Mouse (Mus musculus): Measurements from ENCODE around the gene Hook2. TPM values are rescaled to one million over a fixed set of nuclear protein-coding genes. Genes with fewer than 3 reads are reported as not detected.

Hook2 gene
- polyA plus RNA-seq, 1 experiment: 3.6 TPM

DNA sequence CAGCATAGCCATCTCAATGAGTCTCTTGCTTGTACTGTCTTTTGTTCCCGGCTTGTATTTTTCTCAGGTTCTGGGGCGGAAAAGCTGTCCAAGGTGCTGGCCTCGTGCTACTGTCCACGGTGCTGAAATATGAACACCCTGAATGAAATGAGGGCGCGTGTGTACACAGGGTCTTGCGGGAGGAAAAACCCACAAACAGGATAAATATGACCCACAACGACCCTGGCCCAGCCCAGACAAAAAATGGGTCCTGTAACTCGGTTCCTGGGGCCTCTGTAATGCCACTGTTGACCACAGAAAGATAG, 43.2 kb upstream of the Hook2 start:
- Histone ChIP-seq H3K36me3 (ENCODE audit: control insufficient read depth, insufficient read depth, low read length) (no peaks in the 10 kb centered on the region), H3K4me3 (ENCODE audit: extremely low read depth, insufficient read depth, insufficient read length) (no peak overlapping the region), H3K27me3 (ENCODE audit: control insufficient read depth, insufficient read depth, low read length) (peaks cover 26% of the 10 kb centered on the region), H3K27ac (ENCODE audit: insufficient read depth, low read length) (no peak overlapping the region), H3K4me1 (ENCODE audit: control insufficient read depth, insufficient read depth, insufficient read length) (peaks cover 4% of the 10 kb centered on the region)
- WGBS: 11% methylated on average over 9 of the region's 9 CpGs
- no peak for DNase-seq (ENCODE audit: low read depth in 1 of 2, low spot score in 2 of 2)
- TF ChIP-seq CTCF (IDR thresholded peaks at IDR 0.05; ENCODE audit: extremely low read depth, insufficient read depth, insufficient read length, insufficient replicate concordance): no peak
- no peak for TF ChIP-seq POLR2A (IDR thresholded peaks at IDR 0.05; ENCODE audit: low read depth, low read length)

DNA sequence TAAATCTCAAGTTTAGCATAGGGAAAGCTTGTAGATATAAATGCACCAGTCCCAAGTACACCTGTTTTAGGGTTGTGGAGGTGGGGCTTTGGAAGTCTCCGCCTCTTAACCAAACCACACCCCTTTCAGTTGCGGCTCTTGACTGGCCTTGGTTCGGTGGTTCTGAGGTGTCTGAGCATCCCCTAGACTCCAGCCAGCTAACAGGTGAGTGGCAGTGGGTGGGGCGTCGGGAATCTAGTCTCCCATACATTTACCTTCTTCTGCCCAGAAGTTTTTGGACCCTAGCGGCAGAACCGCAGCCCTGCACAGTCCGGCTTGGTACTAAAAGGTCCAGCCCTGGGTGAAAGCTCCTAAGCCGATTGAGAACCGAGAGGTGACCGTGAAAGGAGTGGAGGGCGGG, 40.6 kb upstream of the Hook2 start:
- H3K27ac ChIP-seq (ENCODE audit: insufficient read depth, low read length): no peak overlapping the region
- WGBS: 26% methylated on average over 12 of the region's 12 CpGs
- TF ChIP-seq POLR2A (IDR thresholded peaks at IDR 0.05; ENCODE audit: low read depth, low read length) (no peak), CTCF (IDR thresholded peaks at IDR 0.05; ENCODE audit: extremely low read depth, insufficient read depth, insufficient read length, insufficient replicate concordance) (no peak)
- H3K4me3 ChIP-seq (ENCODE audit: extremely low read depth, insufficient read depth, insufficient read length): no peak overlapping the region
- H3K36me3 ChIP-seq (ENCODE audit: control insufficient read depth, insufficient read depth, low read length): no peaks in the 10 kb centered on the region
- no peak for DNase-seq (ENCODE audit: low read depth in 1 of 2, low spot score in 2 of 2)
- peaks cover 30% of the 10 kb centered on the region for H3K27me3 ChIP-seq (ENCODE audit: control insufficient read depth, insufficient read depth, low read length)
- H3K4me1 ChIP-seq (ENCODE audit: control insufficient read depth, insufficient read depth, insufficient read length): peaks cover 8% of the 10 kb centered on the region

DNA sequence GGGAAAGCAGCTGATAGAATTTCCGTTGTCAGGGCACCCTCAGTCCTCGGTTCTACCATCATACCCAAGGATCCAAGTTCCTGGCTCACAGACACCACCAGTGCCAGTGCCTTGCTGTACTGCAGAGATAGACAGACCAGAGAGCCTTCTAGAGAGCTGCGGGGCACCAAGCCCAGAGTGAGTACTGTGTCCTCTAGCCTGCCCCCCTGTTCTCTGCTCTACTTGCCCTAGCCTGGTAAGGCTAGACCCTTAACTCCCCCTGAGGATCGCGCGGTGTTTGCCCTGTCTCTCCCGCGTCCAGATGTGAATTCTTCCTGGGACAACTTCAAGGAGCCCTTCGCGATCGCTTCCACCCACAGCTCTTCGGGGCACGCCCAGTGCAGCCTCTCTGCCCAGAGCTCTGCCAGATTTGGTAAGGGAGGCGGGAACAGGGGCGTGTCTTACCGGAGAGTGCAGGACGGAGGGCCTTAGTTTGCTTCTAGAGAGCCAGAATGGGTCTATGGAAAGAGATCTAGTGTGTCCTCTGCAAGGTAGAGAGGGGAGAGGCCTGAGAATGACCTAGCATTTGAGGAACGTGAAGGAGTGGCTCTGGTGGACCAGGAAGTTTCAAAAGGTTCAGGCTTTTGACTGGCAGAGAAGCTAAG, 37.7 kb upstream of the Hook2 start:
- Histone ChIP-seq H3K4me1 (ENCODE audit: control insufficient read depth, insufficient read depth, insufficient read length) (peaks cover 4% of the 10 kb centered on the region), H3K36me3 (ENCODE audit: control insufficient read depth, insufficient read depth, low read length) (no peaks in the 10 kb centered on the region), H3K27me3 (ENCODE audit: control insufficient read depth, insufficient read depth, low read length) (peaks cover 8% of the 10 kb centered on the region), H3K27ac (ENCODE audit: insufficient read depth, low read length) (no peak overlapping the region), H3K4me3 (ENCODE audit: extremely low read depth, insufficient read depth, insufficient read length) (no peak overlapping the region)
- no peak for DNase-seq (ENCODE audit: low read depth in 1 of 2, low spot score in 2 of 2)
- WGBS: 8% methylated on average over 18 of the region's 18 CpGs
- TF ChIP-seq CTCF (IDR thresholded peaks at IDR 0.05; ENCODE audit: extremely low read depth, insufficient read depth, insufficient read length, insufficient replicate concordance) (no peak), POLR2A (IDR thresholded peaks at IDR 0.05; ENCODE audit: low read depth, low read length) (no peak)

DNA sequence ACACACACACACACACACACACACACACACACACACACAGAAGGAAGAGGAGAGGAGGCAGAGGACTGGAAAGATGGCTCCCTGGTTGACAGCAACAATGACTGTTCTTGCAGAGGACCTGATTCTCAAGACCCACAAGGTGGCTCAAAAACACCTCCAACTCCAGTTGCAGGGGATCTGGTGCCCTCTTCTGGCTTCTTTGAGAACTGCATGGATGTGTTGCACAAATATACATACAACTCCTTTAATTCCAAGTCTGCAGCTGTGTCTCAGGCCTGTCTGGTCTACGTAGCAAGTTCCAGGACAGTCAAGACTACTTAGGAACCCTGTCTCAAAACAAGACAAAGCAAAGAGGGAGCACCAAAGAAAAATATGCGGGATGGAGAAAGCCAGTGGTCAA, 33.6 kb upstream of the Hook2 start:
- H3K4me1 ChIP-seq (ENCODE audit: control insufficient read depth, insufficient read depth, insufficient read length): peaks cover 4% of the 10 kb centered on the region
- TF ChIP-seq POLR2A (IDR thresholded peaks at IDR 0.05; ENCODE audit: low read depth, low read length) (no peak), CTCF (IDR thresholded peaks at IDR 0.05; ENCODE audit: extremely low read depth, insufficient read depth, insufficient read length, insufficient replicate concordance) (peak; percentile 69; the same call in 1 of the 2 replicates)
- DNase-seq (ENCODE audit: low read depth in 1 of 2, low spot score in 2 of 2): peak; percentile 51 to 60
- H3K27me3 ChIP-seq (ENCODE audit: control insufficient read depth, insufficient read depth, low read length): peaks cover 4% of the 10 kb centered on the region; the same call in 1 of the 2 replicates
- WGBS: 58% methylated on average over 2 of the region's 2 CpGs
- no peak overlapping the region for H3K27ac ChIP-seq (ENCODE audit: insufficient read depth, low read length)
- H3K36me3 ChIP-seq (ENCODE audit: control insufficient read depth, insufficient read depth, low read length): peaks cover 2% of the 10 kb centered on the region; the same call in 1 of the 2 replicates
- H3K4me3 ChIP-seq (ENCODE audit: extremely low read depth, insufficient read depth, insufficient read length): no peak overlapping the region

DNA sequence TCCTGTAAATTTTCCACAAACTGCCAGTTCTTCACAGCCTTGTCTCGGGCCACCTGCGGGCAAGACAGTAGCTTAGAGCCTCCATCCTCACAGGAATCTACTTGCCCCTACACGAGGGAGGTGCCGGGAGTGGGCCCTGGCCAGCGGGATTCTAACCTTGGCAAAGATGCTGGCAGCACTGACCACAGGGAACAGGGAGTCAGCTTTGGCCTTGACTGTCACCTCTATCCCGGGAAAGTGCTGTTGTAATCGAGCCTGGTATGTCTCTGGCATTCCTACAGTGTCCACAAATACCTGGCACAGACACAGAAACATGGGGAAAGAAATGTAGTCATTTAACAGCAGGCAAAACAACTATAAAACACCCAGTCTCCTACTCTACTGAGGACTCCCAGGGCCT, 30.6 kb upstream of the Hook2 start:
- no peak for DNase-seq (ENCODE audit: low read depth in 1 of 2, low spot score in 2 of 2)
- H3K27ac ChIP-seq (ENCODE audit: insufficient read depth, low read length): no peak overlapping the region
- no peak for TF ChIP-seq CTCF (IDR thresholded peaks at IDR 0.05; ENCODE audit: extremely low read depth, insufficient read depth, insufficient read length, insufficient replicate concordance)
- no peak for TF ChIP-seq POLR2A (IDR thresholded peaks at IDR 0.05; ENCODE audit: low read depth, low read length)
- no peaks in the 10 kb centered on the region for H3K4me1 ChIP-seq (ENCODE audit: control insufficient read depth, insufficient read depth, insufficient read length)
- no peak overlapping the region for H3K4me3 ChIP-seq (ENCODE audit: extremely low read depth, insufficient read depth, insufficient read length)
- H3K27me3 ChIP-seq (ENCODE audit: control insufficient read depth, insufficient read depth, low read length): no peaks in the 10 kb centered on the region
- H3K36me3 ChIP-seq (ENCODE audit: control insufficient read depth, insufficient read depth, low read length): peaks cover 2% of the 10 kb centered on the region; the same call in 1 of the 2 replicates
- WGBS: 93% methylated on average over 7 of the region's 7 CpGs

DNA sequence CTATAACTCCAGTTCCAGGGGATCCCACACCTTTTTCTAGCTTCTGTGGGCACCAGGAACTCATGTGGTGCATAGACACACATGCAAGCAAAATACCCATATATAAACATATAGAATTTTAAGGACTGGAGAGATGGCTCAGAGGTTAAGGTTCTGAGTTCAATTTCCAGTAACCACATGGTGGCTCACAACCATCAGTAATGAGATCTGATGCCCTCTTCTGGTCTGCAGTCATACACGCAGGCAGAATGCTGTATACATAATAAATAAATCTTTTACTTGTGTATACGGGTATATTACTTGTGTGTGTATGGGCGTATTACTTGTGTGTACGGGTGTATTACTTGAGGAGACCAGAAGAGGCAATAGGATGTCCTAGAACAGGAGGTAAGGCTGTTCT, 26.5 kb upstream of the Hook2 start:
- 84% methylated on average over 4 of the region's 4 CpGs for WGBS

DNA sequence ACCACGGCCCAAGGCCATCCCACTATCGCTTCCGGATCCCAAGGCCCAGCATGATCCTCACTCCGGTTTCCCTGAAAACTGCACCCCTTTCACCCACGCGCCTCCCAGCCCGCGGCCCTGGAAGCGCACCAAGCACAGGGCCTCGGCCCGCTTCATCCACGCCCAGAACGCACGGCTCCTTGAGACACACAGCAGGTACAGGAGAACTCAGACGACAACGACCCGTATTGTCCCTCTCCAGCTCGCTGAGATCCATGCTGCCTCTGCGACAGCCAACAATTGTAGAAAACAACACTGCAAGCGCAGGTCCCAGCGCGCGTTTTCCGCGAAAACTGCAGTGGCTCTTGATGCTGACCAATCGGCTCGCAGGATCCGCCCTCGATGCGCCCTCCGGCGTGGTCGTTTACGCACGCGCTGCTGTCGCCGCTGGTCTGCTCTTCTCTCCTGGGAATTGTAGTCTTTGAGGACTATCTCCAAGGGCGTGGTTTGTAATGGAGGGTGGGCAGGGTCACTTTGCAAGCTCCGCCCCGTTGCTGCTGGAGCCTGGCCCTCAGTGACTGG, 24.6 kb upstream of the Hook2 start:
- Histone ChIP-seq H3K4me3 (ENCODE audit: extremely low read depth, insufficient read depth, insufficient read length) (peak overlapping the region; percentile 79), H3K36me3 (ENCODE audit: control insufficient read depth, insufficient read depth, low read length) (peaks cover 2% of the 10 kb centered on the region; the same call in 1 of the 2 replicates), H3K27ac (ENCODE audit: insufficient read depth, low read length) (peak overlapping the region; percentile 34; the same call in 1 of the 2 replicates), H3K27me3 (ENCODE audit: control insufficient read depth, insufficient read depth, low read length) (no peaks in the 10 kb centered on the region), H3K4me1 (ENCODE audit: control insufficient read depth, insufficient read depth, insufficient read length) (peaks cover 23% of the 10 kb centered on the region; the same call in 1 of the 2 replicates)
- peak; percentile 89 to 90 for DNase-seq (ENCODE audit: low read depth in 1 of 2, low spot score in 2 of 2)
- under 1% methylated on average over 41 of the region's 41 CpGs for WGBS
- TF ChIP-seq POLR2A (IDR thresholded peaks at IDR 0.05; ENCODE audit: low read depth, low read length) (no peak; the same call in 1 of the 2 replicates), CTCF (IDR thresholded peaks at IDR 0.05; ENCODE audit: extremely low read depth, insufficient read depth, insufficient read length, insufficient replicate concordance) (no peak)

More for the DNA sequence above, 26.5 kb upstream of the Hook2 start:
- peaks cover 2% of the 10 kb centered on the region; the same call in 1 of the 2 replicates for H3K36me3 ChIP-seq (ENCODE audit: control insufficient read depth, insufficient read depth, low read length)
- no peak for DNase-seq (ENCODE audit: low read depth in 1 of 2, low spot score in 2 of 2)
- no peak overlapping the region for H3K27ac ChIP-seq (ENCODE audit: insufficient read depth, low read length)
- TF ChIP-seq POLR2A (IDR thresholded peaks at IDR 0.05; ENCODE audit: low read depth, low read length) (no peak), CTCF (IDR thresholded peaks at IDR 0.05; ENCODE audit: extremely low read depth, insufficient read depth, insufficient read length, insufficient replicate concordance) (no peak)
- H3K4me1 ChIP-seq (ENCODE audit: control insufficient read depth, insufficient read depth, insufficient read length): peaks cover 17% of the 10 kb centered on the region; the same call in 1 of the 2 replicates
- no peak overlapping the region for H3K4me3 ChIP-seq (ENCODE audit: extremely low read depth, insufficient read depth, insufficient read length)
- H3K27me3 ChIP-seq (ENCODE audit: control insufficient read depth, insufficient read depth, low read length): no peaks in the 10 kb centered on the region
